Mouse (Mus musculus) forebrain, embryonic 10.5 days (tissue): ENCODE measurements around the gene Sv2a. TPM values are rescaled to one million over a fixed set of nuclear protein-coding genes. Genes with fewer than 3 reads are reported as not detected.
"Not testable (repeated sequence)": the region's sequence is repeated elsewhere in the genome, so short reads cannot be mapped to it uniquely, and the experiment has no call there.

Experiments
- DNase-seq: peaks from one replicate; pipeline ENCODE4 v3.0.0-alpha.2; 2017; ENCODE audit warnings: low spot score; ENCODE audit errors: extremely low spot score
- H3K27ac ChIP-seq: fragments of 300-500 bp; sonication (generic); 2 replicates; pipeline ENCODE4 v1.5.1; 2016; ENCODE audit warnings: mild to moderate bottlenecking
- H3K27me3 ChIP-seq: fragments of 300-500 bp; sonication (generic); 2 replicates; pipeline ENCODE4 v1.6.1; 2016; ENCODE audit warnings: mild to moderate bottlenecking; ENCODE audit not compliant: poor library complexity, severe bottlenecking
- H3K36me3 ChIP-seq: fragments of 300-500 bp; sonication (generic); replicated peaks from 2 replicates; pipeline ENCODE4 v1.6.1; 2016; ENCODE audit warnings: mild to moderate bottlenecking, moderate library complexity
- H3K4me1 ChIP-seq: fragments of 300-500 bp; sonication (generic); 2 replicates; pipeline ENCODE4 v1.6.1; 2016
- H3K4me3 ChIP-seq: fragments of 300-500 bp; sonication (generic); 2 replicates; pipeline ENCODE4 v1.5.1; 2016; ENCODE audit warnings: mild to moderate bottlenecking, moderate library complexity
- H3K9me3 ChIP-seq: fragments of 300-500 bp; sonication (generic); 2 replicates; pipeline ENCODE4 v1.6.1; 2016; ENCODE audit warnings: mild to moderate bottlenecking, moderate library complexity
- WGBS: fragments of 180-500 bp; shearing (Covaris S2); methylation state at CpG from one replicate; pipeline ENCODE4 v1.1.7; 2016; 5-methylcytosine and 5-hydroxymethylcytosine counted together
- polyA plus RNA-seq: library from polyadenylated mRNA; unstranded; fragments of >200 nt; fragmentation: Nextera tagmentation; extraction: Ambion mirVana; gene quantifications from 2 replicates; pipeline ENCODE4 v1.2.1, GENCODE M21; 2016

The Sv2a gene
- polyA plus RNA-seq, 1 experiment from 2014 or later: 3.5 TPM

- H3K9me3 ChIP-seq: no peaks in the 10 kb centered on the region
- peak within 1 kb of the TSS; percentile 55 for H3K4me3 ChIP-seq
- peaks cover 28% of the 10 kb centered on the region for H3K4me1 ChIP-seq
- H3K27me3 ChIP-seq: peaks cover 20% of the 10 kb centered on the region; the same call in 1 of the 2 replicates
- no peaks in the 10 kb centered on the region; the same call in 1 of the 2 replicates for H3K36me3 ChIP-seq
- WGBS: 11% methylated on average over 16 of the region's 16 CpGs
- no peak for DNase-seq
- peak within 1 kb of the TSS; percentile 80 for H3K27ac ChIP-seq
Measured at GRCm38 (mm10) chr3:96161869-96162840, 18.8 kb upstream of the Sv2a start, which contains the start of gene Mtmr11. Mtmr11 (plus strand) TSS chr3:96162004.

DNA sequence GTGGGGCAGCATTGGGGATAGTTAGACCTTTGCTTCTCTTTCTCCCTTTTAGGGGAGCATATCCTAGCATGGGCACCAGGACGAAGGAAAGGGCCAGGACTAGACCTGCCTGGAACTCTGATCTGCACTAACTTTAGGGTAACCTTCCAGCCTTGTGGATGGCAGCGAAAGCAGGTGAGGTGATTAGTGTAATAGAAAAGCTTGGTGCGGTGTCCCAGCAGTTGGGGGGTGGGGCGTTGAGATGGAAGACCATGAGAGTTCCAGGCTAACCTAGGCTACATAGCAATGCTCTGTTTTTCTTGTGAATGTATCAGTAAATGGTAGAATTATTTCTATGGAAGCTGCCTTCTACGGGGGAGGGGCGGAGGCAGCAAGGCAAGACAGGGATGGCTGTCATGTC lies 17.9 kb upstream of the Sv2a start:
- peaks cover 20% of the 10 kb centered on the region; the same call in 1 of the 2 replicates for H3K27me3 ChIP-seq
- no peaks in the 10 kb centered on the region for H3K9me3 ChIP-seq
- peaks cover 28% of the 10 kb centered on the region for H3K4me1 ChIP-seq
- no peak for DNase-seq
- no peak overlapping the region for H3K27ac ChIP-seq
- H3K4me3 ChIP-seq: no peak overlapping the region
- 85% methylated on average over 6 of the region's 6 CpGs for WGBS
- H3K36me3 ChIP-seq: peaks cover under 1% of the 10 kb centered on the region; the same call in 1 of the 2 replicates

GRCm38 (mm10) chr3:96168466-96169158 lies 12.3 kb upstream of the Sv2a start:
- Histone ChIP-seq H3K27ac (no peak overlapping the region), H3K27me3 (0 out of 2 replicates have a peak, but pooled peaks cover 3% of the 10 kb centered on the region), H3K4me1 (peaks cover 31% of the 10 kb centered on the region), H3K4me3 (no peak overlapping the region), H3K9me3 (no peaks in the 10 kb centered on the region), H3K36me3 (peaks cover 23% of the 10 kb centered on the region)
- no peak for DNase-seq
- 74% methylated on average over 12 of the region's 12 CpGs for WGBS

DNA sequence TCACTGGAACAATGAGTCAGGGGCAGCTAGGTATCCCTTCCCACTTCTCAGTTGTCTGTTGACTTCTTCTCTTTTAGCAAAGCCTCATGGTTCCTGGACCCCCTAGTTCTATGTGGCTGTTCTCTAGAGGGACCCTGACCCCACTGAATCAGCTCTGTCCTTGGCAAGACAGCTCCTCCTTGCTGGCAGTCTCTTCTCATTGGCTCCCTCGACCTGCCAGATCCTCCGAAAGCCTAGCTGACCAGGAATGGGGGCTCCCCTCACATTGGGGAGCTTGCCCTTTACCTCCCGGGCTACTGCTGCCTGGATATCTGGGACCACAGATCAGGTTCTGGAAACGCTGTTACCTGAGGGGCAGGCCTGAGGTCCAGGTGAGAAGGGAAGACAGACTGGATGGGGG lies 10.7 kb upstream of the Sv2a start:
- Histone ChIP-seq H3K27me3 (no peaks in the 10 kb centered on the region), H3K27ac (peak overlapping the region; percentile 95; the same call in 1 of the 2 replicates), H3K36me3 (peaks cover 39% of the 10 kb centered on the region), H3K4me1 (peaks cover 46% of the 10 kb centered on the region), H3K4me3 (peak overlapping the region; percentile 82; the same call in 1 of the 2 replicates), H3K9me3 (no peaks in the 10 kb centered on the region)
- DNase-seq: no peak
- 92% methylated on average over 4 of the region's 4 CpGs for WGBS

DNA sequence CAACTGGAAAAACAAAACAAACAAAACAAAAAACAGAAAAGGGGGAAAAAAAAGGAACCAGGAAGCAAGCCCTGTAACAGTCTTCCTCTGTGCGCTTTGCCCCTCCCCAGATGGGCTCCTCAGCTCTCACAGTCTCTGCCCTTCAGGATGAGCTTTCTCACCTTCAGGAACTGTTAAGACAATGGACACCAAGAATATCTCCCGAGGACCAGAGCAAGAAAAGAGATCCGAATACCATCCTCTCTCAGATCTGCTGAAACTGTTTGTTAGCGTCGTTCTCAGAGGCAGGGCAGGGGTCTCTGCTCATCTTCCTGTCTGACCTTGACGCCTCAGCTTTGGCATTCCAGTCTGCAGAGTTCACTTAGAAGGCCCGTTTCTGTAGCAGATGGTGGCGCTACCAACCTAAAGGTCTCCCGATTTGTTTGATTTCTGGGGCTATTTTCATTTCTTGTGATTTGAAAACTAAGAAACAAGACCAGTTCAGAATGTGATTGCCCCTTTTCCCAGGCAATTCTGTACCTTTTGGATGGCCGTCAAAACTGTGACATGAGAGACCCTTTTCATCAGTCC lies 9.9 kb upstream of the Sv2a start:
- DNase-seq: no peak
- Histone ChIP-seq H3K27ac (peak overlapping the region; percentile 95), H3K4me3 (peak overlapping the region; percentile 82), H3K27me3 (no peaks in the 10 kb centered on the region), H3K9me3 (no peaks in the 10 kb centered on the region), H3K4me1 (peaks cover 46% of the 10 kb centered on the region), H3K36me3 (peaks cover 47% of the 10 kb centered on the region)
- WGBS: 79% methylated on average over 10 of the region's 10 CpGs

DNA sequence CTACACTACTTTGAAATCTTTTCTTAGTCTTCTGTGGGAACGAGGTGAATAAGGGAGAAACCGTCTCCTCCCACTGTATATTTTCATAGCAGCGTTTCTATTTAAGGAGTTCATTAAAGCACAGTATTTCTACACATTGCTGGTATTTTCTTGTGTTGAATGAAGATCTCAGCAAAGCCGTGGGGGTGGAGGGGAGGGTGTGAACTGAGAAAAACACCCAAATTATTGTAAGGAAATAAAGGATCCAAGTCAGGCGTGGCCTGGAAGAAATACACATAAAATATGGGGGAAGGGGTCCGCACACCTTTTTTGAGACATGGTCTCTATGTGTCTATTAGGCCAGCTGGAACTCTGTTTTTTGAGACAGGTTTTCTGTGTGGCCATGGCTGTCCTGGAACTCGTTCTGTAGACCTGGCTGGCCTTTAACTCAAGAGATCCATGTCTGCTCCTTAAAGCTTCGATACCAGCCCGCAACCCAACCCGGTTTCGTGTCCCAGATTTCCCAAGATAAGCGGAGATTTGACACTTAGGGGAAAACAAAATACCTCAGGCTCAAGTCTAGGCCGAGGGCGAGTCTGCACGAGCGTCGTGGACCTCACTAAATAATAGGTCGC lies 9.3 kb upstream of the Sv2a start:
- DNase-seq: no peak
- Histone ChIP-seq H3K4me1 (peaks cover 46% of the 10 kb centered on the region), H3K27ac (peak overlapping the region; percentile 95), H3K4me3 (peak overlapping the region; percentile 82), H3K27me3 (no peaks in the 10 kb centered on the region), H3K36me3 (peaks cover 54% of the 10 kb centered on the region), H3K9me3 (no peaks in the 10 kb centered on the region)
- WGBS: 27% methylated on average over 18 of the region's 18 CpGs

DNA sequence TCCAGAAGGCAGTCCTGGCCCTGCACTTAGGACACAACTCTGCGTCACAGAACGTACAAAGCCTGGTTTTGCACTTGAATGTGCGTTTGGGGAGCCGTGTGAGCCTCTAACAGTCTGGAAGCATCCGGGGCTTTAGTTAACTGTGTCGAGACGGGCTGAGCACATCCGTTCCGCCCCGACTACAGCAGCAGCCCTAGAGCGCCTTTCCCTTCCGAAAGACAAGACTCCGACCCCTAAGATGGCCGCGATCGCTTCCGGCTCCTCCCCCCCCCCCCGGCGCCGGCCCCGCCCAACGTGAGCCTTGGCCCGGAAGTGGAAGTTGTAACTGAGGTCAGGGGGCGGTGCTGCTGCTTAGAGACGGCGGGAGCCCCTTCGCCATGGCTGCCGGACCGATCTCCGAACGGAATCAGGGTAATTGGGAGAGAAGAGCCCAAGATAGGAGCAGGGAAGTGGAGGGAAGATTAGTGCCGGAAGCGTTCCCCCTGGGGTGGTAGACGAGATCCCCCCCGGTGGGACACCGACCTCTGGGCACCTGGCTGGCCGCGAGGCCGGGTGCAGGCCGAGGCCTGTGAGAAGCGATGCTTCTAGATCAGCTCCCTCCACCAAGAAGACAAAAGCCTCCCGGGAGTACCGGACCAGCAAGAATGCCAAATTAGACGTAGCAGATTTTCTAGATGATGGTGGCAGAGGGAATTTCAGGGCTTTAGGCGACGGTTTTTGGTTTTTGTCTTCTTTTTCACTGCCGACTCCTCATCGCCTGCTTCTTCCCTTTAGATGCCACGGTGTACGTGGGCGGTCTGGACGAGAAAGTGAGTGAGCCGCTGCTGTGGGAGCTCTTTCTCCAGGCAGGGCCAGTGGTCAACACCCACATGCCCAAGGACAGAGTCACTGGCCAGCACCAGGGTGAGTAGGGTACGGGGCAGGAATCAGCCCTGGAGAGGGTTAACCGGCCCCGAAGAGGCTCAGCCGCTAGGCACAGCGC lies 8.5 kb upstream of the Sv2a start, which contains the start of gene Sf3b4:
Gene Sf3b4 (plus strand): TSS at position 136 of the 982 bp plus-strand sequence.
- Histone ChIP-seq H3K4me1 (peaks cover 46% of the 10 kb centered on the region), H3K36me3 (peaks cover 60% of the 10 kb centered on the region), H3K9me3 (no peaks in the 10 kb centered on the region), H3K27ac (peak within 1 kb of the TSS; percentile 95), H3K27me3 (no peaks in the 10 kb centered on the region), H3K4me3 (peak within 1 kb of the TSS; percentile 82)
- peak; percentile 96 for DNase-seq
- under 1% methylated on average over 58 of the region's 58 CpGs for WGBS

DNA sequence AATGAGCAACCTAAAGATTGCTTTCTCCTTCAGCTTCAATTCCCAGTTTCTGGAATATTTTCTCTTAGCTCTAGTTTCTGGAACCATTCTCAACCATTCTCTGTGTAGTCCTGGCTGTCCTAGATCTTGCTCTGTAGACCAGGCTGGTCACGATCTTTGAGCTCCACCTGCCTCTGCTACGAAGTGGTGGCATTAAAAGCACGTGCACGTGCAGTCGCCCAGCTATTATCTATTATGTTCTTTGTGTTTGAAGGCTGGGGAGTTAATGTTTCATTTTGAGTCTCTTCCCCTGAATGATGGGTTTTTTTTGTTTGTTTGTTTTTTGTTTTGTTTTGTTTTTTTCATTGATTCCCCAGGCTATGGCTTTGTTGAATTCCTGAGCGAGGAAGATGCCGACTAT lies 7.8 kb upstream of the Sv2a start:
- WGBS: 43% methylated on average over 7 of the region's 7 CpGs

DNA sequence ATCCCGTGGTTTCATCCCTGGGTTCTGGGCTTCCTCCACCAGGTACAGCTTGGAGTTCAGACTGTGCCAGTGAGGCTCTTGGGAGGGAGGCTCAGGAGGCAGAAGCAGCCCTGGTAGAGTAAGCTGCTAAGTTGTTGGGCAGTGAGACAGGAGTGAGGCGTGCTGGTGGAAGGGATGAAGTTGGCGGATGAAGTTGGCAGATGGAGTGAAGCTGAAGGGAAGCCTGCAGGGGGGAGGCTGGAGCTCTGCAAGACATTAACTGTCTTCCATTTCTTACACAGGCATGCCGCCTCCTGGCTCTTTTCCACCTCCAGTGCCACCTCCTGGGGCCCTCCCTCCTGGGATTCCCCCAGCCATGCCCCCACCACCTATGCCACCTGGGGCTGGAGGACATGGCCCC lies 6.9 kb upstream of the Sv2a start:
- not testable (repeated sequence) for DNase-seq, H3K27ac ChIP-seq, H3K27me3 ChIP-seq, H3K9me3 ChIP-seq
- 92% methylated on average over 4 of the region's 4 CpGs for WGBS
- peaks cover 46% of the 10 kb centered on the region for H3K4me1 ChIP-seq
- H3K36me3 ChIP-seq: peaks cover 67% of the 10 kb centered on the region
- peak overlapping the region; percentile 82 for H3K4me3 ChIP-seq

More for the DNA sequence above, 7.8 kb upstream of the Sv2a start:
- Histone ChIP-seq H3K4me1 (peaks cover 46% of the 10 kb centered on the region), H3K36me3 (peaks cover 65% of the 10 kb centered on the region), H3K4me3 (peak overlapping the region; percentile 82), H3K9me3 (no peaks in the 10 kb centered on the region), H3K27ac (peak overlapping the region; percentile 95), H3K27me3 (no peaks in the 10 kb centered on the region)
- DNase-seq: no peak

DNA sequence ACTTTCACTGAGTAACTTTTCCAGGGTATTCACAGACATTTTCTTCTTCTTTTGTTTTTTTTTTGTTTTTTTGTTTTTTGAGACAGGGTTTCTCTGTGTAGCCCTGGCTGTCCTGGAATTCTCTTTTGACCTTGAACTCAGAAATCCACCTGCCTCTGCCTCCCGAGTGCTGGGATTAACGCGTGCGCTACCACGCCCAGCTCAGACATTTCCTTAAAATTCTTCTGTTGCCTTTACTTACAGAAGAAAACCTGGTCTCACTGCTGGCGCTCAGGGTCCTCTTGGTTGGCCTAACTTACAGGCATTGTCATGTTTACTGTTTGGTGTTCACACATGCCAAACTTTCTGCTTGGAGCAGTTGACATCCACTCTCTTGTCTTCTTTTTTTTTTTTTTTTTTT lies 5.7 kb upstream of the Sv2a start:
- peaks cover 63% of the 10 kb centered on the region for H3K36me3 ChIP-seq
- H3K4me1 ChIP-seq: peaks cover 43% of the 10 kb centered on the region

GRCm38 (mm10) chr3:96178427-96178826 lies 2.5 kb upstream of the Sv2a start:
- H3K36me3 ChIP-seq: peaks cover 58% of the 10 kb centered on the region
- 90% methylated on average over 4 of the region's 4 CpGs for WGBS
- H3K27me3 ChIP-seq: no peaks in the 10 kb centered on the region
- peaks cover 51% of the 10 kb centered on the region for H3K4me1 ChIP-seq
- no peak overlapping the region for H3K27ac ChIP-seq
- no peaks in the 10 kb centered on the region for H3K9me3 ChIP-seq
- no peak for DNase-seq
- no peak overlapping the region for H3K4me3 ChIP-seq

More for the DNA sequence above, 5.7 kb upstream of the Sv2a start:
- WGBS: 96% methylated on average over 6 of the region's 6 CpGs
- no peaks in the 10 kb centered on the region for H3K27me3 ChIP-seq
- DNase-seq: no peak
- H3K4me3 ChIP-seq: peak overlapping the region; percentile 5; the same call in 1 of the 2 replicates
- no peaks in the 10 kb centered on the region for H3K9me3 ChIP-seq
- no peak overlapping the region for H3K27ac ChIP-seq
